Mouse (Mus musculus) hindbrain, embryonic 16.5 days (tissue): ENCODE results near the gene Gm527. TPM values are rescaled to one million over a fixed set of nuclear protein-coding genes. Genes with fewer than 3 reads are reported as not detected.

Experiments
- ATAC-seq: fragments of 200-750 bp; cut with Nextera tagmentation; 2 replicates; pipeline ENCODE4 v1.8.0; 2017; ENCODE audit warnings: moderate TSS enrichment, moderate library complexity
- H3K27ac ChIP-seq: fragments of 300-500 bp; sonication (generic); 2 replicates; pipeline ENCODE4 v1.5.1; 2014; ENCODE audit warnings: low read depth, mild to moderate bottlenecking, control low read depth, low read length, moderate library complexity
- H3K27me3 ChIP-seq: fragments of 300-500 bp; sonication (generic); replicated peaks from 2 replicates; pipeline ENCODE4 v1.6.1; 2014; ENCODE audit warnings: low read length; ENCODE audit not compliant: control insufficient read depth, insufficient read depth
- H3K36me3 ChIP-seq: fragments of 300-500 bp; sonication (generic); 2 replicates; pipeline ENCODE4 v1.6.1; 2014; ENCODE audit warnings: mild to moderate bottlenecking, low read length, moderate library complexity, mixed read lengths; ENCODE audit not compliant: control insufficient read depth, insufficient read depth
- H3K4me1 ChIP-seq: fragments of 300-500 bp; sonication (generic); 2 replicates; pipeline ENCODE4 v1.6.1; 2014; ENCODE audit warnings: low read depth, low read length; ENCODE audit not compliant: control insufficient read depth, insufficient read depth
- H3K4me2 ChIP-seq: fragments of 300-500 bp; sonication (generic); 2 replicates; pipeline ENCODE4 v1.6.1; 2014; ENCODE audit warnings: mild to moderate bottlenecking, low read length, control low read depth, moderate library complexity
- H3K4me3 ChIP-seq: fragments of 300-500 bp; sonication (generic); 2 replicates; pipeline ENCODE4 v1.5.1; 2014; ENCODE audit warnings: mild to moderate bottlenecking, low read length, control low read depth, moderate library complexity
- H3K9ac ChIP-seq: fragments of 300-500 bp; sonication (generic); 2 replicates; pipeline ENCODE4 v1.6.1; 2014; ENCODE audit warnings: low read depth, mild to moderate bottlenecking, control low read depth, low read length, moderate library complexity
- H3K9me3 ChIP-seq: fragments of 300-500 bp; sonication (generic); 2 replicates; pipeline ENCODE4 v1.6.1; 2014; ENCODE audit warnings: mild to moderate bottlenecking, low read length, moderate library complexity; ENCODE audit not compliant: control insufficient read depth
- WGBS: fragments of 180-500 bp; shearing (Covaris S2); extraction: QIAGEN DNeasy Blood & Tissue Kit; methylation state at CpG from one replicate; pipeline ENCODE4 v1.1.7; 2014; 5-methylcytosine and 5-hydroxymethylcytosine counted together
- polyA plus RNA-seq: library from polyadenylated mRNA; unstranded; fragments of >200 nt; fragmentation: Nextera tagmentation; extraction: Ambion mirVana; gene quantifications from 2 replicates; pipeline ENCODE4 v1.2.1, GENCODE M21; 2015

Gm527 gene
- 1.4 and 2.4 TPM in 2 replicates for polyA plus RNA-seq

GRCm38 (mm10) chr12:64917578-64918471, at the start of gene Gm527:
Gene Gm527 (plus strand): TSS chr12:64917906.
- Histone ChIP-seq H3K27me3 (no peaks in the 10 kb centered on the region), H3K9ac (peak within 1 kb of the TSS; percentile 92), H3K4me2 (peak within 1 kb of the TSS; percentile 79), H3K4me1 (peaks cover 4% of the 10 kb centered on the region; the same call in 1 of the 2 replicates), H3K9me3 (no peaks in the 10 kb centered on the region), H3K4me3 (peak within 1 kb of the TSS; percentile 81), H3K36me3 (peaks cover 6% of the 10 kb centered on the region; the same call in 1 of the 2 replicates), H3K27ac (peak within 1 kb of the TSS; percentile 78; the same call in 1 of the 2 replicates)
- peak; percentile 100 for ATAC-seq
- WGBS, result under 1% methylated on average over 46 of the region's 93 CpGs

- 55% methylated on average over 4 of the region's 4 CpGs for WGBS
- no peak for ATAC-seq
- H3K9ac ChIP-seq, result no peak overlapping the region
- no peaks in the 10 kb centered on the region for H3K27me3 ChIP-seq
- H3K36me3 ChIP-seq, result no peaks in the 10 kb centered on the region
- no peaks in the 10 kb centered on the region for H3K9me3 ChIP-seq
- H3K4me1 ChIP-seq, result no peaks in the 10 kb centered on the region
- H3K4me2 ChIP-seq, result no peak overlapping the region
- no peak overlapping the region for H3K4me3 ChIP-seq
- no peak overlapping the region for H3K27ac ChIP-seq
These were observed 46.6 kb upstream of the Gm527 start for GRCm38 (mm10) chr12:64871103-64871502.

DNA sequence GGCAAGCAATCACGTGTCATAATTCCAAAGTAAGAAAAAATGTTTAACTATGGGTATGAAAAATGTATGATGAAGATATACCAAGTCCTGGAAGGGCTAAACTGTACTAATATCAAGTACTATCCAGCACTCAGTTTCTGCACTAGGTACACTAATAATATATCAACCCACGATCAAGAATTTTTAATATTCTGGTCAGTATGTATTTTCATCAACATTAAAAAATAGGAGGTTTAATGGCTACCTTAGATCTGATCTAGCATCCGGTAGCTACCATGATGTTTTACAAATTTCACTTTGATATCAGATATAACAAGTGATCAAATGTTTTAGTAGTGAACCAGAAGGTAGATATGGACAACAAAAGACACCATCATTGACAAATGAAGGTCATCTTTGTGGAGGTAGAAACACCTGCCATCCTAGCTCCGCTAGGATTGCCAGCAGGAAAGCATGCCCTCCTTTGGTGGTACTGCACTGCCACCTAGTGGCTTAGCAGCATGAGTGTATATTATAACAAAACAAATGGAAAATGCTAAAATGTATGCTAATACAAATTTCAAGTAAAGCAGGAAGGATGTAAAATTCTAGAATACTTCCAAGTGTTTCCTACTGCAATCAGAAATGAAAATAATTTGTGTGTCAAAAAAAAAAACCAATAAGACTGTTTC, 20.5 kb upstream of the Gm527 start:
- H3K27me3 ChIP-seq, result no peaks in the 10 kb centered on the region
- no peaks in the 10 kb centered on the region for H3K4me1 ChIP-seq
- no peaks in the 10 kb centered on the region for H3K36me3 ChIP-seq
- H3K9ac ChIP-seq, result no peak overlapping the region
- H3K4me3 ChIP-seq, result no peak overlapping the region
- no peaks in the 10 kb centered on the region for H3K9me3 ChIP-seq
- no peak overlapping the region for H3K4me2 ChIP-seq
- 48% methylated on average over 4 of the region's 4 CpGs for WGBS
- ATAC-seq, result peak; percentile 81
- no peak overlapping the region for H3K27ac ChIP-seq

DNA sequence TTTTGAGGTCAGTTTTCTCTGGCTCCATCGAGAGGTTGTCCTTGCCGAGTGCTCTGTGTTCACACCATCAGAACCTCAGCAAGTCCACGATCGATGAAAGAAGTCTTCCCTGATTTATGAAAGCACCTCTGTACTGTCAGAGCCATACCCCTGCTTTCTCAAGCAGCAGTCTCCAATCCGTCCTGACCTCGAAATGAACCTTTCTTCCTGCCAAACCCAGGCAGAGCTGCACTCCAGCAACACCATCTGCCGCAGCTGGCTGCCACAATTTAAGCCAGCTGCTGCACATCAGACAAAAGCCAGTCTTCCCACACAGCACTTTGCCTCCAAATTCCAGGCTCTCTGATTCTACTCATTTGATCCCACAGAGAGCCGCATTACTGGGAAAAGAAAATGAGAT, 15.2 kb upstream of the Gm527 start:
- no peak overlapping the region for H3K4me2 ChIP-seq
- H3K4me3 ChIP-seq, result no peak overlapping the region
- no peak overlapping the region for H3K9ac ChIP-seq
- WGBS, result 35% methylated on average over 8 of the region's 8 CpGs
- peak; percentile 68 for ATAC-seq
- no peak overlapping the region for H3K27ac ChIP-seq
- H3K4me1 ChIP-seq, result no peaks in the 10 kb centered on the region
- no peaks in the 10 kb centered on the region for H3K27me3 ChIP-seq
- no peaks in the 10 kb centered on the region for H3K9me3 ChIP-seq
- H3K36me3 ChIP-seq, result no peaks in the 10 kb centered on the region

- Histone ChIP-seq H3K4me3 (no peak overlapping the region), H3K4me1 (no peaks in the 10 kb centered on the region), H3K9ac (no peak overlapping the region), H3K36me3 (no peaks in the 10 kb centered on the region), H3K4me2 (no peak overlapping the region), H3K9me3 (no peaks in the 10 kb centered on the region), H3K27ac (no peak overlapping the region), H3K27me3 (no peaks in the 10 kb centered on the region)
- WGBS, result 60% methylated on average over 8 of the region's 8 CpGs
- 0 out of 2 replicates have a peak, but pooled peaks have one; percentile 9 for ATAC-seq
These were observed 14.5 kb upstream of the Gm527 start for GRCm38 (mm10) chr12:64903186-64903585.

GRCm38 (mm10) chr12:64912996-64913395, 4.7 kb upstream of the Gm527 start:
- H3K4me2 ChIP-seq, result no peak overlapping the region
- no peak overlapping the region for H3K4me3 ChIP-seq
- no peak for ATAC-seq
- H3K36me3 ChIP-seq, result no peaks in the 10 kb centered on the region
- H3K27me3 ChIP-seq, result no peaks in the 10 kb centered on the region
- H3K27ac ChIP-seq, result no peak overlapping the region
- H3K9ac ChIP-seq, result no peak overlapping the region
- H3K9me3 ChIP-seq, result no peaks in the 10 kb centered on the region
- no peaks in the 10 kb centered on the region for H3K4me1 ChIP-seq
- 64% methylated on average over 6 of the region's 6 CpGs for WGBS

DNA sequence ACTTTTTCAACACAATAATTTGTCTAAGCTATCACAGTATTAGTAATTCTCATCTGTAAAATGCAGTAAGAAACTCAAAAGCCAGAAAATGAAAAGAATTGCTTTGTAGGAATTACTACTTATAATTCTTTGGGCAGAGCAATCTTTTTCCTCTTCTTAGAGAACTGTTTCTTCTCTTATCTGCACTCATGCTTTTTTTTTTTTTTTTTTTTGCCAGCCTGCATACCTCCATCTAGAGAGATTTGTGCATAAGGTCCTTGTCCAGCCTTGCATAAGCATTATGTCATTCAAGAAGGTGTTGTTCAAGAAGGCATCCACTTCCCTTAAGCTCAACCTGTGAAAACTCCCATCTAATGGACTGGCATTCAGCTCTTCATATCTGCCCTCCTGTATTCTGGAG, 971 bp upstream of the Gm527 start:
- Histone ChIP-seq H3K36me3 (no peaks in the 10 kb centered on the region), H3K9me3 (no peaks in the 10 kb centered on the region), H3K9ac (no peak overlapping the region), H3K4me2 (peak overlapping the region; percentile 52; the same call in 1 of the 2 replicates), H3K4me3 (no peak overlapping the region), H3K4me1 (peaks cover 4% of the 10 kb centered on the region; the same call in 1 of the 2 replicates), H3K27me3 (no peaks in the 10 kb centered on the region), H3K27ac (no peak overlapping the region)
- no peak for ATAC-seq

- no peaks in the 10 kb centered on the region for H3K36me3 ChIP-seq
- no peaks in the 10 kb centered on the region for H3K4me1 ChIP-seq
- ATAC-seq, result no peak
- 88% methylated on average over 2 of the region's 2 CpGs for WGBS
- H3K9me3 ChIP-seq, result no peaks in the 10 kb centered on the region
- H3K27ac ChIP-seq, result no peak overlapping the region
- H3K4me3 ChIP-seq, result no peak overlapping the region
- no peak overlapping the region for H3K4me2 ChIP-seq
- H3K27me3 ChIP-seq, result no peaks in the 10 kb centered on the region
- no peak overlapping the region for H3K9ac ChIP-seq
These were observed 19.8 kb downstream of the Gm527 start for GRCm38 (mm10) chr12:64937493-64937892.

DNA sequence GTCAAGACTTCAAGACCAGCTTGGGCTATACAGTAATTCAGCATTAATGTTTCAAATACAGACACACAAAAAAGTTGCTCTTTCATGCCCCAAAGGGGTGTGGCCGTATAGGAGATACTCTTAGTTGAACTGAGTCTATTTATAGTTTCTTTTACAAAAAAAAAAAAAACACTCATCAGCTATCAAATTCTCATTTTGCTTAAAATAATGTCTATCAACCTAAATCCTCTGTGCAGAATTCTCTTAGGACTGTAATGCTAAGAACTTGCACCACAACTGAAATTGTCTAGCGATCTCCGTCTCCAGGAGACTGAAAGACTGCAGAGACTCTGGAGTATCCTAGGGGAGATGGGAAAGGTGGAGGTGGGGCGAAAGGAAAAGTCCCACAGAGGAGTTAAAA, 46.9 kb downstream of the Gm527 start:
- Histone ChIP-seq H3K36me3 (no peaks in the 10 kb centered on the region), H3K4me3 (peak overlapping the region; percentile 79), H3K4me1 (peaks cover 16% of the 10 kb centered on the region), H3K9me3 (no peaks in the 10 kb centered on the region), H3K27ac (peak overlapping the region; percentile 60), H3K4me2 (peak overlapping the region; percentile 74), H3K27me3 (no peaks in the 10 kb centered on the region), H3K9ac (peak overlapping the region; percentile 61)
- ATAC-seq, result no peak
- 26% methylated on average over 4 of the region's 4 CpGs for WGBS
